Mouse (Mus musculus) lung, postnatal 4 days (tissue): ENCODE results near the gene Atp6v1b1.
A peak's percentile ranks its signal among the peaks of the same experiment; 100 is the strongest.
"Not testable (repeated sequence)": the region's sequence is repeated elsewhere in the genome, so short reads cannot be mapped to it uniquely, and the experiment has no call there.

ENCODE experiments used
- DNase-seq, 2 experiments: peaks; one replicate each; pipeline ENCODE4 v3.0.0; 2021

Atp6v1b1 gene

GRCm38 (mm10) chr6:83779026-83779425, 36.2 kb downstream of the Atp6v1b1 start:
- DNase-seq, result peak; percentile 53 to 71

- no peak for DNase-seq
Measured at GRCm38 (mm10) chr6:83786426-83786825, 43.6 kb downstream of the Atp6v1b1 start.

- DNase-seq, result no peak
Measured at GRCm38 (mm10) chr6:83788554-83788953, 45.8 kb downstream of the Atp6v1b1 start.

- not testable (repeated sequence) for DNase-seq
Measured at GRCm38 (mm10) chr6:83790533-83790932, 47.7 kb downstream of the Atp6v1b1 start.

GRCm38 (mm10) chr6:83791251-83791890, 48.6 kb downstream of the Atp6v1b1 start:
- DNase-seq, result no peak

GRCm38 (mm10) chr6:83794760-83795296, 52.0 kb downstream of the Atp6v1b1 start, which contains the start of gene Nagk:
Gene Nagk (plus strand): TSS chr6:83794982.
- peak; percentile 97 to 98 for DNase-seq

- peak; percentile 48 to 66 for DNase-seq
Measured at GRCm38 (mm10) chr6:83795492-83795900, 52.7 kb downstream of the Atp6v1b1 start.

GRCm38 (mm10) chr6:83796686-83797085, 53.9 kb downstream of the Atp6v1b1 start:
- no peak for DNase-seq

GRCm38 (mm10) chr6:83802033-83802432, 59.2 kb downstream of the Atp6v1b1 start:
- DNase-seq, result no peak

GRCm38 (mm10) chr6:83802846-83803245, 60.1 kb downstream of the Atp6v1b1 start:
- no peak for DNase-seq
